Mouse (Mus musculus) small intestine, adult 2 months (tissue): ENCODE data around the gene Wdr92.

ENCODE experiments used
- CTCF ChIP-seq: fragments of 200-500 bp; IDR thresholded peaks from 2 replicates; pipeline ENCODE4 v1.5.1; 2012; ENCODE audit warnings: low read depth, mild to moderate bottlenecking, control low read depth, inconsistent platforms, low read length, moderate library complexity, mixed read lengths; ENCODE audit not compliant: insufficient replicate concordance, insufficient read length; ENCODE audit errors: extremely low read depth
- POLR2A ChIP-seq: fragments of 200-500 bp; IDR thresholded peaks from 2 replicates; pipeline ENCODE4 v1.6.1; 2012; ENCODE audit warnings: low read depth, mild to moderate bottlenecking, control low read depth, inconsistent platforms, low read length, moderate library complexity

GRCm38 (mm10) chr11:17212141-17212495, 30.2 kb downstream of the Wdr92 start:
- TF ChIP-seq CTCF (no peak), POLR2A (no peak)
